ENCODE assay signal across 1 mouse cellular context in genomic region chr19:5929634-5930596, GRCm38 (mm10).
A peak's percentile ranks its signal among the peaks of the same experiment; 100 is the strongest.
TF ChIP-seq lines count a peak whose summit lies in the region.

No protein-coding gene starts in this region.

TF ChIP-seq in MEL, 35 proteins besides CTCF, POLR2A, EP300 and RAD21:
- TF ChIP-seq ZNF384 (IDR thresholded peaks at IDR 0.05; ENCODE audit: low read depth, low read length) (peak; percentile 29; the same call in 1 of the 2 replicates), E2F4 (IDR thresholded peaks at IDR 0.05; ENCODE audit: borderline replicate concordance, low read depth, low read length) (no peak), KAT2A (conservative IDR thresholded peaks at IDR 0.05; ENCODE audit: low read depth, low read length) (no peak), CHD1 (IDR thresholded peaks at IDR 0.05; ENCODE audit: low read depth, low read length) (no peak)
